Mouse (Mus musculus) thymus, postnatal 0 days (tissue): ENCODE measurements around the gene Gna12. TPM values are rescaled to one million over a fixed set of nuclear protein-coding genes. Genes with fewer than 3 reads are reported as not detected.

Source experiments
- DNase-seq: peaks from one replicate; pipeline ENCODE4 v3.0.0-alpha.2; 2015; ENCODE audit warnings: low spot score
- polyA plus RNA-seq: library from polyadenylated mRNA; unstranded; fragments of >200 nt; fragmentation: Nextera tagmentation; extraction: Ambion mirVana; gene quantifications from 2 replicates; pipeline ENCODE4 v1.2.1, GENCODE M21; 2015

Gene Gna12
- polyA plus RNA-seq, 1 experiment from 2014 or later: 16.3 TPM

DNA sequence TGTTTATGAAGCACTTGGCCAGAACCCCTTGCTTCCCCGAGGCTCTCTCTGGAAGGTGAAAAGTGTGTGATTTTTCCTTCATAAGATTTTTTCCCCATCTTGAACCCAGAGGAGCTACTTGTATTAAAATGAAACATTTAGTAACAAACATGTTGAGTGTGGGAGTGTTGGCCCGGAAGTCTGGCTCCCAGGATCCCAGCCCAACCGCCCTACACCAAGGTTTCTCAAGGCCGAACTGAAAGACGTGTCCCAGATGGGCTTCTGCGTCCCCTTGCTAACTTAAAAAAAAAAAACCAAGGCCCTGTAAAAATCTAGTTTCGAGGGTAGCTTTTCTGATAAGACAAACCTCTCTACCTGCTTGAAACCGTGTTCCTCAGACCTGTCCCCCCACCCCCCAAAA, 2.3 kb downstream of the Gna12 start:
- no peak for DNase-seq

DNA sequence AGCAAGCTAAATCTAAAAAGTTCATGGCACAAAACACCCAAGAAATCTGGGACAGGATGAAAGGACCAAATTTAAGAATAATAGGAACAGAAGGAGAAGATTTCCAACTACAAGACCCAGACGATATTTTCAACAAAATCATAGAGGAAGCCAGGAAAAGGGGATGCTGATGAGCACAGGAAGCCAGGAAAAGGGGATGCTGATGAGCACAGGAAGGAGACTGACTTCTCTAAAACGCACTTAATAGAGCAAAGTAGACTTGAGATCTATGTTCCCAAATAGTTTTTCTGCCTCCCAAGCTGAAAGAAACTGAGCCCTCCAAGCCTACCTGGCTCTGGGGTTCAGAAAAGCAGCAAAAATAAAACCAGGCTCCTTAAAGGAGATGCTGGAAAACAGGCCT, 2.8 kb downstream of the Gna12 start:
- no peak for DNase-seq

DNA sequence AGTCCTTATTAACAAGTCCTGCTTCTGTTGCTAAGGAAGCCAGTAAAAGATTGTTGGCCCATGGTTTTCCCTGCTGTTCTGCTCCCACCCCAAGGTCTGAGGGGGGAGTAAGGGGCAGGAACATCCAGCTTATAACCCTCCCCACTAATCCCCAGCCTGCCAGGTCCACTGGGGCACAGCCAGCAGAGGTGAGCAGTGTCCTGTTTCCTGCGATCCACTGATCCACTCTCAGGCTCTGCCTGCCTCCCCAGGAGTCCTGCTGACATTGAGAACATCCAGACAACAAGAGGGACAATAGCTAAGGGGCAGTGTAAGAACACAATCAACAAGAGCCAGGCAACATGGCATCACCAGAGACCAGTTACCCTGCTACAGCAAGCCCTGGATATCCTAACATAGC, 3.4 kb downstream of the Gna12 start:
- DNase-seq: no peak

DNA sequence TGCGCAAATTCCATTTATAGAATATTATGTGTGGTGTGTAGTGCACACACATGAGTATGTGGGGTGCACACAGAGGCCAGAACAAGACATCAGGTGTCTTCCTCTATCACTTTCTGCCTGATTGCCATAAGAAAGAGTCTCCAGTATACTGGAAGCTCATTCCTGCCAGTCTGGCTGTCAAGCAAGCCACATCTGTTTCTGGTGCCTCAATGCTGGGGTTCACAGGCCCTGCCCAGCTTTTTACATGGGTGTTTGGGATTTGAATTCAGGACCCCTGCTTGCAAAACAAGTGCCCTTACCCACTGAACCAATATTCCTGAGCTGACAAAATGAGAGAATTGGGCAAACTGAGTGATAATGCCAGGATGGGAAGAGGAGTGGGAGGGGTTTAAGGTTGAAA, 4.1 kb downstream of the Gna12 start:
- no peak for DNase-seq

DNA sequence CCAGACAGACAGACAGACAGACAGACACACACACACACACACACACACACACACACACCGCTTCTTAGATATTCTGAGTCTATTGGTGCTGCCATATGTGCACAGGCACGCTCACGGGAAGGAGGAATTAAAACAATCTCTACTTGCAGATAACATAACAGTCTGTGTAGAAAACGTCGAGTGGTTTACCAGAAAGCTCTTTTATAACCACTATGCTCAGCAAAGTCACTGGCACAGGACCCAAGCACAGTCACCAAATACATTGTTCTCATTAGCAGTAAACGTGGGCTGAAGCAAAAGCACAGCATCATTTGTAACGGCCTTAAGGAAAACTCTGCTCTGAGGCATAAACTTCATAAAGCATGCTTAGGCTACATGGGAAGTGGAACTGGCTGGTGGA, 6.1 kb downstream of the Gna12 start:
- no peak for DNase-seq

DNA sequence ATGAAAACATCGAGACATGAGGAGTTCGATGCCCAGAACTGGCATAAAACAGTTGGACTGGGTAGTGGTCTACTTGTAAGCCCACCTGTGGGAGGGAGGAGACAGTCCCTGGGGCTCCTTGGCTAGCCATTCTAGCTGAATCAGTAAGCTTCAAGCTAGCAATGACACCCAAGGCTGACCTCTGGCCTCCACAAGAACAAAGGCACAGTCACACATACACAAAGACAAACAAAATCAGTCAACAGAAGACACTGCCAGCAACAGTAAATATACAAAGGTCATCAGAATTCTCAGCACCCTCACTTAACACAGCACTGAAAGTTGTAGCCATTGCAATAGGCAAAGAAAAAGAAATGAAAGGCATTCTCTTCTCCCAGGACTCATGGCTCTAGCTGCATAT, 6.8 kb downstream of the Gna12 start:
- no peak for DNase-seq

DNA sequence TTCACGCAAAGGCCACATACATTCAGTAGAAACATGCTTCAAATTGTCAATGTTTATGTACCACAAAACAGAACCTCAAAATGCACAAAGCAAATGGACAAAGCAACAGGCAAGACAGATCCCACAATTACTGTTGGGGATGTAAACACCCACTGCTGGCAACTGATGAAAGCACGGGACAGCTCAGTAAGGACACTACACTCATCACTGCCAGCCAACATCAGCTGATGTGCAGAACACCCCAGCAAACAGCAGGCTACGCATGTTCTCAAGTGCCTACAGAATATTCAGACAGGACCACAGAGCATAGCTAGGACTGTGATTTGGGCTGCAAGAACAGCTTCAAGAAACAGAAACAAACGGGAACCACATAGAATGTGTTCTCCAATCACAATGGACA, 8.3 kb downstream of the Gna12 start:
- DNase-seq: no peak

DNA sequence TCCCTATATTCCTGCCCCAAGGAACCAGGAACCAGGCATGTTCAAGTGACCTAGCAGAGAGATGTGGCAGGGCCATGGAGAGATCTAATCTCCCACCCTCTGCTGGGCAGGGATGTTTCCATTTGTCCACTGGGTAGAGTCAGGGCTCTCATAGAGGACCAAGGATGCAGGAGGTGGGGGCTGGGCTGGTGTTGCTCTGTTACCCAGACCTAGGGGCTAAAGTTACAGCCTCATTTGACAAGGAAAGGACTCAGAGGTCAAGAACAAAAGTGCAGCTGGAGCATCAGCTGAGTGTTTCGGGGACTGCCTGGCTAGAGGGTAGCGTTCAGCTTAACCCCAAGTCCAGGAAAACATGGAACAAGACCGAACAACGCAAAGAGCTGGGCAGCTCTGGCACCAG, 9.7 kb downstream of the Gna12 start:
- DNase-seq: no peak

DNA sequence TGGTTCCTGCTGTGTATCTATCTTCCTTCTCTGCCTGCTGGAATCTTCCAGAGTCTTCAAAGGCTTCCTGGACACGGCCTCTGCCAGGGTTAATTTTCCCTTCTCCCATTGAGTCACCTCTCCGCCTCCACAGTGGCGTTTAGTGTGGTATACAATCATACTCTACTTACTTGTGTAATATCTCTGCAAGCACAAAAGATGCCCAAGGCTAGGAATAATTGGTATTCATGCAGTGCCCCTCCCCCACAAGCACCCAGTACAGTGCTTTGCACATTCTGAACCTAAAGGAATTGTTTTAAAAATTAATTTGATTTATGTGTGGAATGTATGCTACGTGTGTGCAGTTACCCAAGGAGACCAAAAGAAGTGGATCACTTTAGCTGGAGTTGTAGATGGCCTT, 10.6 kb downstream of the Gna12 start:
- DNase-seq: no peak

DNA sequence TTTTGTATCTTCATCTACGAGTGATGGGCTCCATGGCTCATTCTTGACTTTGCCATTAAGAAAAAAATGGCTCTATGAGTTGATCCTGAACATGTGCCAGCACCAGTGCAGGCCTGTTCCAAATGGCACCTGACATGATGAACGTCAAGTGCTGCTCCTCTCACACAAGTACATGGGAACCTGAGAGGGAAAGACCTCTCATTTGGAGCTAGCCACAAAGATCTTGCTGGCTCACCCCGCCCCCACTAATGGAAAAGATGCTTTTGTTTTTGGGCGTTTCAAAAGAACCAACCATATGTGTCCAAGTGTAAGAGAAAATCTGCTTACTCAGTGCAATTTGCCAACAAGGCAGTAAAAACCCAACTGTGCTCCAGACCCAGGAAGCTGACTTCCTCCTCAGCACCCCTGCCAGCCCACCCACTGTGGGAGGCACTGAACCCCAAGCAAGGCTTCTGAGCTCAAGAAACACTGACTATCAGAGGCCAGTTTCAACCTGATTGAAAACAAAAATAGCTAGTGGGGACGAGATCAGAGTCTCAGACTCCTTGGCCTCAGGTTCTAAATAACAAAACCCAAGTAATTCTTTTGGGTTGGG, 11.7 kb downstream of the Gna12 start:
- peak; percentile 42 for DNase-seq

DNA sequence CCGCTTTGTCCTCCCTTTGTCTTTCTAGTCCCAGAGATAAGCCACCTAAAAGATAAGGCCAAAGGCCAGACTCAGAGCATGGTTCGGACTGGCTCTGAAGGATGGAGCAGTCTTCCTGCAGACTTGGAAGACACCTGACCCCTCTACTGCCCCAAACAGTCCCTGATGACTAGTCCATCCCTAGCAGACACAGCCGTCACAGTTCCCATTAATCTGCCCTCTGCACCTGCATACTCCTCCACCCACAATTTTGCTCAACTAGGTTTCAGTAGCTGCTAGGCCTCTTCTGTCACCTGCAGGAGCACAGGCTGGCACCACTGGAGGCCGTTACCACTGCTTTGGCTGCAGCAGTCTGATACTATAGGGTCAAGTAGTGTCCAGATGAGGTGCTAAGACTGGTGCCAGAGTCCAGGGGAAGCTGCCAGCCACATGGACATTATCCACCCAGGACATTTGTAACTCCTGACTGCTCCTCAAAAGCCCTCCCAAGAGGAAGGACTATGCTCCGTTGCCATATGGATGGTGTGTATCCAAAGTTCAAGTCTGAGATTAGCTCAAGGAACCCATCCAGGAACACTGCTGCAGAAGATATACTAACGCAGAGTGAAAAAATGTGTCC, 13.2 kb downstream of the Gna12 start:
- no peak for DNase-seq

DNA sequence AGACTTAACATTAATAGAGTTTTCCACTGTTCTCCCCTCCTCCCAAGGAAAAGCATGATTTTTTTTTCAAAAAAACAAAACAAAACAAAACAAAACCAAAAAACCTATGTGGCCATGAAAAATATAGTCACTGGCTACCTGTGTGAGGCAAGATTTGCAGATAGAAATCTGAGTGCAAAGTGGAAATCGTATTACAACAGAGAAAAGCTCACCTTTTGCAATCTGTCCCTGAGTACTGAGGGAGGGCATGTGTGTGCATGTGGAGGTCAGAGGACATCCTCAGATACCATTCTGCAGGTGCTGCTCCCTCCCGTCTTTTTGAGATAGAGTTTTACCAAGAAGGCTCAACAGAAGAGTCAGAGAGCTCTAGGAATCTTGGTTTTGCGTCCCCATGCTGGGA, 14.2 kb downstream of the Gna12 start:
- no peak for DNase-seq

DNA sequence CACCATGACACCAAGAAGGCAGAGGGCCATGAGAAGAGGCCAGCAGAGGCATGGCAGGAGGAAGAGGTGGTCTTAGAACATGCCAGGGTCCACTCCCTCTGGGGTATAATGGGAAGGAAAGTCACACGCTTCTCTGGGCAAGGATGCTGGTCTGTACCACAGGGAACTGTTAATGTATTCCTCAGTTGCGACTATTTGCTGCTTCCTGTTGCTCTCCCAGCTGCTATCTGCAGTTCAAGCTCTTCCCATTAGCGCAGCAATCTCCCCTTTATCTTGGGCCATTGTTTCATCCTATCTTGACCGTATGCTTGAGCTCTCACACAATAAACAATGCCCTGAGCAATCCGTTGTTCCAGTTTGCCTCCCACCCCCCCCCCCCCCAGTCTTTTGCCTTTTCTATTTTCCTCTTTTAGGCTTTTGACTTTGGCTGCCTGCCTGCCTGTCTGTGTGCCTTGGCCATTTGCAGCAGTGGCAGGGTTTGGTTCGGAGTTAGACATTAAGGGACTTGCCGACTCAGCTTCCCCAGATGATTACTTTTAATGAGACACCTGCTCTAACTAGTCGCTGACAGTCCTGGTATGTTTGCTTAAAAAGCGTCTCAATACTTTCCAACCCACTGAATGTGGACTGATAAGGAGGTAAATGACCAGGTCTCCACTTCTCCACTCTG, 15.0 kb downstream of the Gna12 start:
- DNase-seq: no peak

DNA sequence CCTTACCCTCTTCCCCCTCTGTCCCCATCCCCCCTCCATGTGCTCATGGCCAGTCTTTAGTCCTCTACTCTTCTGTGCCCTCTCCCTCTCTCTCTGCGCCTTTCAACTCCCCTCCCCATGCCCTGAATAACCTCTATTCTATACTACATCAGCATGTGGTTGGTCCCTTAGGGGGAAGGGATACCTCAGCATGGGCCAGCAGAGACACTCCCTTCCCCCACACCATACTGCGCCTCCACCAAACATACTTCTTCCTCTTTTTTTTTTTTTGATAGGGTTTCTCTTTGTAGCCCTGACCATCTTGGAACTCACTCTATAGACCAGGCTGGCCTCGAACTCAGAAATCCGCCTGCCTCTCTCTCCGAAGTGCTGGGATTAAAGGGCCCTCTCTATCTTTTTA, 15.8 kb downstream of the Gna12 start:
- no peak for DNase-seq

DNA sequence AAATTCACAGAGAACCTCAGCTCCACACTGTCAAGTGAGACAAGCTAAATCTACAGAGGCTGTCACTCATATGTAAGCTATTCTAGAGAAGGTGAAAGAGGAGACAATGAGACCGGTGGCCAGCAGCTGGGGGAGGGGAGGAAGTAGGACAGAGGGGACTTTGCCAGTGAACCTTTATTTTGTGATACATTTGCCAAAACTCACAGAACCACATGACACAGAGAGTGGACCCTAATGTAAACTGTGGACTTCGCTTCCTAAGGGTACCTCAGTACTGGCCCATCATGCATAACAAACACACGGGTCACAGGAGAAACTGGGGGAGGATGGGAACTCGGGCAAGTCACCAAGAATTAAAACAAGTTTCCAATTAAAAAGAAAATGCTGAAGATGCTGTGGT, 17.5 kb downstream of the Gna12 start:
- no peak for DNase-seq

DNA sequence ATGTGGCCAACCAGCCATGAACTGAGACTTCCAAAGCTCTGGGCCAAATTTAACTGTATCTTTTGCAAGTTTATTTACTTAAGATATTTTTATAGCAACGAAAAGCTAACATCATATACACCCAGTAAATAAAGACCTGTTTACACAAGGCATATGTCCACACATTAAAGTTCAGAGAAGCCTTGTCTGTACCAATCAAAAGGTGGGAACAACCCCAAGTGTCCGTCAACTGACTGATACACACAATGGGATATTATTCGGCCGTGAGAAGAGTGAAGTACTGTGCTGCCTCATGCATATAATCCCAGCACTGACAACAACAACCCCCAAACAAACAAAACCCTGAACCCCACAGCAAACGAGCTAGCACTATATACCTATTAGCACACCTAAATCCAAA, 18.2 kb downstream of the Gna12 start:
- no peak for DNase-seq

DNA sequence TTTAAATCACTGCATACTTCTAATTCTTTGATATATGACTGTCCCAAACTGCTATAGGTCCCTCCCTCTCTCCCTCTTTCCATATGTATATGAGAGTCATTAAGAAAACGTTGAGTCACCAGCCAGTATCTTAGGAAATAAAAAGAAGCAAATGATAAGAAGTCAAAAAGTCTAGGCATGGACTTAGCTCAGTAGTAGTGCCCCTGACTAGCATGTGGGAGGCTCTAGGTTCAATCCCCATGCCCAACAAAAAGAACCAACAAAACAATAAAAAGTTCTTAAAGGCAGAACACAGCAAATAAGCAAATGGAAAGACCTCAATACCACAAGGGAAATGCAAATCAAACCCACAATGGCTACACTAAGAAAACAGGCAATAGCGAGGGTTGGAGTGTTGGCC, 18.8 kb downstream of the Gna12 start:
- DNase-seq: no peak

DNA sequence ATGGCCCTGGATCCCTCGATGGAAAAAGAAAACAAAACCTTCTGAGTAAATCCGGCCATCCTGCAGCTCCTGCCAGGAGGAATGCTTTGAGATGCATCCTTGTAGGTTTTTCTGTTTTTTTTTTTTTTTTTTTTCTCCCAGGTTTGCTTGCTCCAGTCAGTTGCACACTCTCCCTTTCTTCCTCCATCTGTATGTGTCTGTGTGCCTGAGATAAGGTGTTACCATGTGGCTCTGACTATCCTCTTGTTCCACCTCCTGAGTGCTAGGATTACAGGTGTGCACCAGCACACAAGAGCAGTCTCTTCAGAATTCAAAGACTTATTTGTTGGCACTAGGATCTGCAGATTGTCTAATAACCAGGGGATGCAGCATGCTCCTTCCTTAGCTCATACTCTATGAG, 23.3 kb downstream of the Gna12 start:
- no peak for DNase-seq

DNA sequence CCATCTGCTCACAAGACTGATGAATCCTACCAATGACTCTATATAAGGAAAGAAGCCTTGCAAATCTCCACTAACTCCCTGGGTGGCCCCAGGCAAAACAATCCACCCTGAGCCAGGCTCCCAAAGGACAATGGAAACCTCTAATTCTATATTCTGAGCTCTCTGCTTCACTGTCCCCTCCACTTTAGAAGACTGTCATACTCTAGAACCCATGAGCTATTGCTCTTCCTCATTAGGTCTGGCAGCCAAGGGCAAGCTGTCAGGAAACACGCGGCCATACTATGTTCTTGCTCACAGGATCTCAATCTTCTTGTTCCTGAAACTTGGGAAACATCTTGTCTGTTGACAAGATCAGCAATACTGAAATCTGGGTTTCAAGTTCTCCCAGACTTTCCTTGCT, 24.0 kb downstream of the Gna12 start:
- DNase-seq: no peak

DNA sequence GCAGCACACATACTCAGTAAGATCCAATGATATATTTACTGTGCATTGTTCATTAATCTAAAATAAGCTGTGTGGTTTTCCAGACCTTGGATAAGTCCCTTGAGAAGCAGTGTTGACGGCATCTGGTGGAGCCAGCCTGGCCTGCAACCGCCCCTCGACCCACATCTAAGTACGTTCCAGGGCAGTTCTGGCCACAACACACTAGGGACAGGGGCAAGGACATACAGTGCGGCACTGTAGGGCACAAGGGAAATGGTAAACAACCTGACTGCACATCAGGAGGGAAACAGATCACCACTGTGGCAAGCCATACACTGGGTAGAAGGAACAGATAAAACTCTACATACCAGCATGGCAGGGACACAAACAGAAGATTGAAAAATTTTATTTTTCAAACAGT, 28.4 kb downstream of the Gna12 start:
- DNase-seq: no peak

DNA sequence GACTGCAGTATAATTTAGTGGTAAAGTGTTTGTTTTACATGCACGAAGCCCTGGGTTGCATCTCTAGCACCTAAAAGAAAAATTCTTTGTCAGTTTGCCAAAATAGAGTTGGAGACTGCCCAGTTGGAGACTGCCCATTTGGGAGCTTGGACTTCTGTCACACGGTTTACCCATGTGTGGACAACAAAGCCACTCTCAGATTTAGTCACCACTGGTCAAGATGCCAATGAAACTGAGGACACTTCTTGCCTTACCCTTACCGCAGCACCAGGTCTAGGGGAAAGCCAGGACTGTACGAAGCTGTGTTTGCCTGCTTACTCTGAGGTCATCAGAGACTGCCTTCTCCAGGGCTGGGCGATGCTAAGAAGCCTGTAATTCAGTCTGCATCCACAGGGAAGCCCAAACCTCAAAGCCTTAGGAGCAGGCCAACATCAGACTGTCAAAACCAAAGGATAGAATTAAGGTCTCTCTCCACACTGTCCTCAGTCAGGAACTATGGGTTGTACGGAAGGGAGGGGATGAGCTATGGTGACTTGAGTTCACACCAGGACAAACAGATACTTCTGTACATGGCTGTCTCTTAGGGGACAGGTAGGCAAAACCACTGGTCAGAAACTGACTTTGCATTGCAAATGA, 29.8 kb downstream of the Gna12 start:
- DNase-seq: no peak

DNA sequence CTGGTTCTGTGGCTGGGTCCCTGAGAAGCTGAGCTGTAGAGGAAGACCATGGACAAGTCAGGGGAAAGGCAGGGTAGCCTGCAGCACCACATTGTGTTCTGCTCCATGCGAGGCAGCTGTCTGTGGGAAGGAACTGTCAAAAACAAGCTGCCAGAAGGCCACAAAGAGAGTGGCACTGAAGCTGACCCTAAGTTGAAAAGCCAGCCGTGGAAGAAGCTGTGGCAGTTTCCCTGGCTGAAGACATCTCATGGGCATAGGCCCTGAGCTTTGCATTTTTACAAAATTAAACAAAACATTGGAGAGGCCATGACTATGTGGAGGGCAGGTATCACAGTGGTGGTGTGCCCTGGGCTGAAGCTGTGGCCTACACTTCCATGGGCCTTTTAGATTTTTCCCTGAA, 31.0 kb downstream of the Gna12 start:
- DNase-seq: no peak

DNA sequence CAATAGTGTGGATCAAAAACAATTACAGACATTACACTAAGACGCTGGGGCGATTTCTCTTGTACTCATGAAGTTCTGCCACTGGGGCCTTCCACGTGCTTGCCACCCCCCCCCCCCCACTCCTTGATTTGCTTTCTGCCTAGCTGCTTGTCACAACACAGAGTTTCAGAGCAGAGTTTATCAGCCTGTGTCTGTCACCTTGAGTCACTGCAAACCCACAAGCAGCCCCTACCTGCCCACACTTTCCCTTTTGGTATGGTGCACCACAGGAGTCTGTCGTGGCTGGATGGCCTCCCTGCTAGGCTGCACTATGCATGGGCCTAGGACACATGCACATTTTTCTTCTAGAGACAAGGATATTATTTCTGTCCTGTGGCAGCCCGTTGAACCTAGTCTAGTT, 31.5 kb downstream of the Gna12 start:
- peak; percentile 24 for DNase-seq
